Mouse (Mus musculus): Measurements from ENCODE around the gene Gm14214. TPM values are rescaled to one million over a fixed set of nuclear protein-coding genes. Genes with fewer than 3 reads are reported as not detected.

Gm14214 gene
- total and polyA plus RNA-seq, 3 experiments = 0.17 TPM; not detected in 2

GRCm38 (mm10) chr2:154755791-154756190 is 14.0 kb downstream of the Gm14214 start:
- Histone ChIP-seq H3K4me1 (ENCODE audit: control insufficient read depth in 1 of 2, insufficient read depth in 2 of 2, low read length in 2 of 2) (peaks cover 0 to 4% of the 10 kb centered on the region in 2 experiments; a peak in 3 of 4 replicates), H3K27ac (ENCODE audit: control insufficient read depth, low read depth, low read length) (no peak overlapping the region), H3K27me3 (ENCODE audit: control insufficient read depth in 1 of 2, insufficient read depth in 2 of 2, low read length in 2 of 2) (no peaks in the 10 kb centered on the region; a peak in 2 of 4 replicates), H3K4me3 (ENCODE audit: control insufficient read depth in 1 of 2, insufficient read depth in 1 of 2, low read depth in 2 of 2, low read length in 2 of 2) (no peak overlapping the region), H3K79me2 (ENCODE audit: control insufficient read depth, insufficient read depth, low read length, poor library complexity) (no peaks in the 10 kb centered on the region), H3K9me3 (replicated peaks; ENCODE audit: insufficient read depth, low read length) (no peaks in the 10 kb centered on the region), H3K36me3 (ENCODE audit: control insufficient read depth in 1 of 2, insufficient read depth in 2 of 2, low read length in 2 of 2) (0 out of 4 replicates have a peak, but pooled peaks cover 0 to 2% of the 10 kb centered on the region in 2 experiments), H3K9ac (ENCODE audit: control insufficient read depth, low read depth, low read length, poor library complexity, severe bottlenecking) (no peak overlapping the region)
- peak; percentile 64 for DNase-seq (ENCODE audit: low read depth, low spot score)
- TF ChIP-seq NELFE (IDR thresholded peaks at IDR 0.05; ENCODE audit: low read depth, low read length) (no peak), TAL1 (IDR thresholded peaks at IDR 0.05; ENCODE audit: low read length) (no peak), SMC3 (IDR thresholded peaks at IDR 0.05; ENCODE audit: low read depth, low read length) (peak; percentile 64), ZKSCAN1 (IDR thresholded peaks at IDR 0.05; ENCODE audit: low read depth, low read length) (no peak), GATA1 (IDR thresholded peaks at IDR 0.05; ENCODE audit: low read depth, low read length) (0 out of 2 replicates have a peak, but pooled peaks have one; percentile 15), ZC3H11A (IDR thresholded peaks at IDR 0.05; ENCODE audit: low read depth, low read length) (0 out of 2 replicates have a peak, but pooled peaks have one; percentile 35), RAD21 (IDR thresholded peaks at IDR 0.05; ENCODE audit: low read depth, low read length) (peak; percentile 38), CTCF (IDR thresholded peaks at IDR 0.05 in 2 of 3, conservative IDR thresholded peaks at IDR 0.05 in 1 of 3; ENCODE audit: control insufficient read depth in 1 of 3, insufficient read depth in 1 of 3, low read depth in 2 of 3, low read length in 3 of 3, poor library complexity in 1 of 3, severe bottlenecking in 1 of 3) (peak; percentile 52 to 73 (median 62))

DNA sequence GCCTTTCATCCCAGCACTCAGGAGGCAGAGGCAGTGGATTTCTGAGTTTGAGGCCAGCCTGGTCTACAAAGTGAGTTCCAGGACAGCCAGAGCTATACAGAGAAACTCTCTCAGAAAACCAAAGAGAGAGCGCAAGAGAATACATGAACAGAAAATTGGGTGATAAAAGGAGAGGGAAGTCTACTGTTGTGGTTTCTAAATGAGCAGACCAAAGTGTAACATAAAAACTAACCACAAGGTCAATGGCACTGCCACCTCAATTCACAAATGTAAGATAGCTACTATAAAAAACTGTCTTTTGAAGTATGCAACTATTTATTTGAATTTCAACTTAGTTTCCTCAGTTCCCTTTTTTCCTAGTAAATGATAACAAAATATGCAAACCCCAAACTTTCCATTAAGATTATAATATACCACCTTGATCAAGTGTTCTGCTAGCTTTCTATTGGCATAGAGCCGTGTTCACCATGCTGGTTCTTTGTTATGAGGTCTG is 15.7 kb downstream of the Gm14214 start:
- no peak overlapping the region for H3K4me3 ChIP-seq (ENCODE audit: control insufficient read depth in 1 of 2, insufficient read depth in 1 of 2, low read depth in 2 of 2, low read length in 2 of 2)
- H3K27ac ChIP-seq (ENCODE audit: control insufficient read depth, low read depth, low read length) = no peak overlapping the region
- no peaks in the 10 kb centered on the region for H3K79me2 ChIP-seq (ENCODE audit: control insufficient read depth, insufficient read depth, low read length, poor library complexity)
- no peaks in the 10 kb centered on the region for H3K27me3 ChIP-seq (ENCODE audit: control insufficient read depth in 1 of 2, insufficient read depth in 2 of 2, low read length in 2 of 2)
- DNase-seq (ENCODE audit: low read depth, low spot score) = peak; percentile 53
- H3K36me3 ChIP-seq (ENCODE audit: control insufficient read depth in 1 of 2, insufficient read depth in 2 of 2, low read length in 2 of 2) = 0 out of 4 replicates have a peak, but pooled peaks cover 0 to 2% of the 10 kb centered on the region in 2 experiments
- H3K4me1 ChIP-seq (ENCODE audit: control insufficient read depth in 1 of 2, insufficient read depth in 2 of 2, low read length in 2 of 2) = peaks cover 0 to 4% of the 10 kb centered on the region in 2 experiments; a peak in 3 of 4 replicates
- H3K9ac ChIP-seq (ENCODE audit: control insufficient read depth, low read depth, low read length, poor library complexity, severe bottlenecking) = no peak overlapping the region
- no peaks in the 10 kb centered on the region for H3K9me3 ChIP-seq (replicated peaks; ENCODE audit: insufficient read depth, low read length)
- no peak for TF ChIP-seq BHLHE40 (IDR thresholded peaks at IDR 0.05; ENCODE audit: borderline replicate concordance, low read depth, low read length)
- TF ChIP-seq JUND (IDR thresholded peaks at IDR 0.05; ENCODE audit: low read depth, low read length) = no peak
- TF ChIP-seq USF2 (IDR thresholded peaks at IDR 0.05; ENCODE audit: borderline replicate concordance in 1 of 2, insufficient read depth in 1 of 2, low read depth in 1 of 2, low read length in 2 of 2) = no peak
- TF ChIP-seq ZNF384 (IDR thresholded peaks at IDR 0.05; ENCODE audit: low read depth, low read length) = peak; percentile 90
- TF ChIP-seq KAT2A (conservative IDR thresholded peaks at IDR 0.05; ENCODE audit: low read depth, low read length) = no peak
- TF ChIP-seq MAX (IDR thresholded peaks at IDR 0.05; ENCODE audit: low read length) = no peak
- no peak for TF ChIP-seq CTCF (IDR thresholded peaks at IDR 0.05 in 2 of 3, conservative IDR thresholded peaks at IDR 0.05 in 1 of 3; ENCODE audit: control insufficient read depth in 1 of 3, insufficient read depth in 1 of 3, low read depth in 2 of 3, low read length in 3 of 3, poor library complexity in 1 of 3, severe bottlenecking in 1 of 3)
- TF ChIP-seq POLR2AphosphoS2 (IDR thresholded peaks at IDR 0.05; ENCODE audit: low read length) = no peak
- TF ChIP-seq TCF12 (IDR thresholded peaks at IDR 0.05; ENCODE audit: low read depth, low read length) = no peak
- TF ChIP-seq MAFK (IDR thresholded peaks at IDR 0.05; ENCODE audit: borderline replicate concordance, low read depth, low read length) = no peak
- TF ChIP-seq SIN3A (IDR thresholded peaks at IDR 0.05; ENCODE audit: low read length) = no peak
- TF ChIP-seq GATA1 (IDR thresholded peaks at IDR 0.05; ENCODE audit: low read depth, low read length) = 0 out of 2 replicates have a peak, but pooled peaks have one; percentile 12
- TF ChIP-seq MXI1 (IDR thresholded peaks at IDR 0.05; ENCODE audit: low read depth, low read length) = no peak
- TF ChIP-seq RCOR1 (IDR thresholded peaks at IDR 0.05; ENCODE audit: low read depth, low read length) = 0 out of 2 replicates have a peak, but pooled peaks have one; percentile 43
- no peak for TF ChIP-seq ZKSCAN1 (IDR thresholded peaks at IDR 0.05; ENCODE audit: low read depth, low read length)
- no peak for TF ChIP-seq MYC (IDR thresholded peaks at IDR 0.05; ENCODE audit: low read depth, low read length)
- TF ChIP-seq MYB (IDR thresholded peaks at IDR 0.05; ENCODE audit: low read depth, low read length) = no peak
- TF ChIP-seq POLR2AphosphoS5 (IDR thresholded peaks at IDR 0.05; ENCODE audit: borderline replicate concordance, low read depth, low read length) = no peak
- no peak for TF ChIP-seq NRF1 (IDR thresholded peaks at IDR 0.05; ENCODE audit: insufficient read depth, low read depth, low read length, poor library complexity, severe bottlenecking)
- no peak for TF ChIP-seq ZMIZ1 (IDR thresholded peaks at IDR 0.05; ENCODE audit: low read depth, low read length)
- no peak for TF ChIP-seq SMC3 (IDR thresholded peaks at IDR 0.05; ENCODE audit: low read depth, low read length)
- TF ChIP-seq EP300 (IDR thresholded peaks at IDR 0.05; ENCODE audit: low read depth in 1 of 2, low read length in 2 of 2) = peak; percentile 10 to 41; a peak in 1 of 4 replicates
- TF ChIP-seq POLR2A (IDR thresholded peaks at IDR 0.05; ENCODE audit: control insufficient read depth in 1 of 2, insufficient read depth in 1 of 2, low read depth in 1 of 2, low read length in 2 of 2, poor library complexity in 1 of 2) = no peak
- TF ChIP-seq CHD2 (IDR thresholded peaks at IDR 0.05; ENCODE audit: low read length) = no peak
- TF ChIP-seq CHD1 (IDR thresholded peaks at IDR 0.05; ENCODE audit: low read depth, low read length) = no peak
- TF ChIP-seq ETS1 (IDR thresholded peaks at IDR 0.05; ENCODE audit: low read depth, low read length) = peak; percentile 36; the same call in 1 of the 2 replicates
